Mouse (Mus musculus) ES-Bruce4 (cell line): Measurements from ENCODE around the gene Eif4e2. TPM values are rescaled to one million over a fixed set of nuclear protein-coding genes. Genes with fewer than 3 reads are reported as not detected.

Experiments used
- H3K27ac ChIP-seq: 2 replicates; pipeline ENCODE4 v1.5.1; 2012; ENCODE audit warnings: low read length, inconsistent platforms; ENCODE audit not compliant: insufficient read depth
- H3K27me3 ChIP-seq: 2 replicates; pipeline ENCODE4 v1.6.1; 2012; ENCODE audit warnings: mild to moderate bottlenecking, low read length, inconsistent platforms; ENCODE audit not compliant: control insufficient read depth, poor library complexity, insufficient read depth, severe bottlenecking
- H3K36me3 ChIP-seq: 2 replicates; pipeline ENCODE4 v1.6.1; 2012; ENCODE audit warnings: inconsistent platforms, mild to moderate bottlenecking, low read length, moderate library complexity; ENCODE audit not compliant: control insufficient read depth, poor library complexity, insufficient read depth, severe bottlenecking
- H3K4me1 ChIP-seq: one replicate; pipeline ENCODE4 v1.8.1; 2011; ENCODE audit warnings: low read length; ENCODE audit not compliant: control insufficient read depth, insufficient read depth
- H3K4me3 ChIP-seq: 2 replicates; pipeline ENCODE4 v1.5.1; 2011; ENCODE audit warnings: low read depth, mild to moderate bottlenecking, low read length
- H3K9ac ChIP-seq: 2 replicates; pipeline ENCODE4 v1.6.1; 2012; ENCODE audit warnings: low read depth, mild to moderate bottlenecking, inconsistent platforms; ENCODE audit not compliant: poor library complexity, severe bottlenecking
- H3K9me3 ChIP-seq: replicated peaks from 2 replicates; pipeline ENCODE4 v1.6.1; 2012; ENCODE audit warnings: mild to moderate bottlenecking, low read length, inconsistent platforms; ENCODE audit not compliant: control insufficient read depth, poor library complexity, insufficient read depth, severe bottlenecking
- CTCF ChIP-seq: IDR thresholded peaks from one replicate; pipeline ENCODE4 v1.8.1; 2011; ENCODE audit warnings: low read depth, low read length
- EP300 ChIP-seq: IDR thresholded peaks from 2 replicates; pipeline ENCODE4 v1.6.1; 2011; ENCODE audit warnings: low read depth, low read length; ENCODE audit not compliant: insufficient read depth
- POLR2A ChIP-seq: IDR thresholded peaks from one replicate; pipeline ENCODE4 v1.8.1; 2011; ENCODE audit warnings: low read length; ENCODE audit not compliant: insufficient read depth
- polyA plus RNA-seq: library from polyadenylated mRNA; stranded (reverse); fragments of >200 nt; gene quantifications from 2 replicates; pipeline ENCODE4 v1.2.4, GENCODE M21; 2011; ENCODE audit warnings: low read depth; ENCODE audit not compliant: missing spikeins, insufficient read depth, insufficient read length

The Eif4e2 gene
- polyA plus RNA-seq, 1 experiment: 191 TPM

GRCm38 (mm10) chr1:87245430-87245829 is 31.7 kb downstream of the Eif4e2 start:
- no peak for TF ChIP-seq POLR2A
- no peak for TF ChIP-seq EP300
- TF ChIP-seq CTCF: no peak
- no peak overlapping the region for H3K4me3 ChIP-seq
- no peak overlapping the region for H3K27ac ChIP-seq
- H3K36me3 ChIP-seq: no peaks in the 10 kb centered on the region
- H3K27me3 ChIP-seq: no peaks in the 10 kb centered on the region
- no peak overlapping the region for H3K9ac ChIP-seq
- peaks cover 1% of the 10 kb centered on the region for H3K4me1 ChIP-seq
- no peaks in the 10 kb centered on the region for H3K9me3 ChIP-seq

DNA sequence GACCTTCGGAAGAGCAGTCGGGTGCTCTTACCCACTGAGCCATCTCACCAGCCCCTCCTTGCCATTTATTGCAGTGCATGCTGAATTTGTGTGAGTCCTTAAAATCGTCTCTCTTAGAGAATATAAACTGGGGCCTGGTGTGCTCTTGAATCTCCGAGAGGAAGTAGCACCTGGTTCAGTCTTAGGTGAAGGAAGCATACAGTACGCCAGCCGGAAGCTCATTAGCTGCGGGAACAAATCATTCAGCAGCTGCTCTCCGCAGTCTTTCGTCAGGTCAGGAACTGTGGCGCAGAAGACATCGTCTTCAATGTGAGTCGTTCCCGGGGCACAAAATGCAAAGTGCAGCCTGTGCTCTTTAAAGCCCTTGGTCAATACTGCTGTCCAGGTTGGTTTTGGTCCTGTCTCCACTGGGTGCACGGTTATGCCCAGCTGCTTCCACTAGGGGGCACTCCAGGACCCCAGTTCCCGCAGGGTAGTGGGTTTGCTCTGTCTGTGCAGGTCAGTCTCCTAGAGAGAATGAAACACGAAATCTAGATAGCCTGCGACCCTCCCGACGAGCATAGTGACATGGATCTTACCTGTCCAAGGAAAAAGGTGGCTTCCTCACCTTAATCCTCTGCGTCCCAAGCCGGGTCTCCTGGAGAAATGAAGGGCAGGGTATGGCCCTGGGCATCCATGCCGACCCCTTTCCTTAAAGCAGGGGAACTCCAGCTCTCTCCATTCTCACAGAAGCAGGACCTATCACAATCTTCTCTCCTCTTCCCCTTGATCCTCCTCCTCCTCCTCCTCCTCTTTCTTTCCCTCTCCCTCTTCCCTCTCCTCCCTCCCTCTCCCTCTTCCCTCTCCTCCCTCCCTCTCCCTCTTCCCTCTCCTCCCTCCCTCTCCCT is 32.5 kb downstream of the Eif4e2 start:
- Histone ChIP-seq H3K4me1 (peaks cover 1% of the 10 kb centered on the region), H3K9ac (no peak overlapping the region), H3K4me3 (peak overlapping the region; percentile 35), H3K27me3 (no peaks in the 10 kb centered on the region), H3K27ac (no peak overlapping the region), H3K9me3 (no peaks in the 10 kb centered on the region), H3K36me3 (no peaks in the 10 kb centered on the region)
- peak; percentile 96 for TF ChIP-seq CTCF
- TF ChIP-seq POLR2A: no peak

DNA sequence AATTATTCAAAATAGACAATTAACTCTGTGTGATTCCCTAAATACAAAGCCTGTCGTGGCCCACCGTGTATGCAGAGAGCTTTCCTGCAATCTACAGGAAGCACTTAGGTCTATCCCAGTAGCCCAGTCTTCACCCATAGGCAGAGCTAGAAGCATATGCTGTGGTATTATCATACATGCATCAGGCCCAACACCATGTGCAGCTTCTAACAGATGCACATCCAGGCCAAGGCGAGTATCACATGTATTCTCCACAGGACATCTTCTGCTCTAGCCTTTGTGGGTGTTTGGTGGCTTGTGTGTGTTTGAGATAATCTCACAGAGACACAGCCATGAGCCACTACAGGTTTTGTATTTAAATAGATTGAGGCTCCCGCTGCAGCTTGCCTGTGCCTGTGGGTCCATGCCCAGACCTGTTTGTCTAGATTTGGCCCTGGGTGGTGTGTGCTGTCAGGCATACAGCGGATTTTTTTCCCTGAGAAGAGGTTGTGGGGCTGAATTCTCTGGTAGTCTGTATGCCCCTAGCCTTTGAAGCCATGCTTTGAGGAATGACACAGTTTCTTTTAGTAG is 38.4 kb downstream of the Eif4e2 start:
- H3K27me3 ChIP-seq: no peaks in the 10 kb centered on the region
- no peaks in the 10 kb centered on the region for H3K36me3 ChIP-seq
- H3K9ac ChIP-seq: no peak overlapping the region
- H3K9me3 ChIP-seq: no peaks in the 10 kb centered on the region
- H3K27ac ChIP-seq: no peak overlapping the region
- TF ChIP-seq POLR2A (no peak), EP300 (no peak), CTCF (no peak)
- peaks cover 3% of the 10 kb centered on the region for H3K4me1 ChIP-seq
- H3K4me3 ChIP-seq: no peak overlapping the region

- H3K27ac ChIP-seq: no peak overlapping the region
- H3K4me3 ChIP-seq: no peak overlapping the region
- H3K27me3 ChIP-seq: peaks cover 3% of the 10 kb centered on the region; the same call in 1 of the 2 replicates
- H3K36me3 ChIP-seq: no peaks in the 10 kb centered on the region
- H3K9ac ChIP-seq: no peak overlapping the region
- no peak for TF ChIP-seq POLR2A
- no peak for TF ChIP-seq EP300
- no peak for TF ChIP-seq CTCF
- peaks cover 3% of the 10 kb centered on the region for H3K4me1 ChIP-seq
- H3K9me3 ChIP-seq: no peaks in the 10 kb centered on the region
Measured at GRCm38 (mm10) chr1:87255173-87255572, 41.5 kb downstream of the Eif4e2 start.

DNA sequence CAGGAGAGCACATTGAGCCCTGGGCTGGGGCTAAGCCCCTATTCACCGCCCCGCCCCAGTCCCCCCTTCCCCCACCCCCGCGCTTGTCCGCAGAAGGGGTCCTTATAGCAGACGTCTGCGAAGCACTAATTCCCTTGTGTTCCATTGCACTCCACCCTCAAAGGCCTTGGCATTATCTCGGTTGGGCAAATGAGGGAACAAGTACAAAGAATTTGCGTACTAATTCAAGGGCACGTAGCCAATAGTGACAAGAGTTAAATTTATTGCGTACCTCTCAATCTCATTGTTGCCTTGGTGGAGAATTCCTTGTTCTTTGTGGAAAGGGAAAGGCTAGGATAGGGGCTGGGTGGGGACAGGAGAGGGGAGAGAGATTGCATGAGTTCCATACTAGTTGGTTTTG is 44.0 kb downstream of the Eif4e2 start:
- no peak overlapping the region for H3K27ac ChIP-seq
- no peak overlapping the region for H3K9ac ChIP-seq
- H3K4me1 ChIP-seq: no peaks in the 10 kb centered on the region
- no peaks in the 10 kb centered on the region for H3K9me3 ChIP-seq
- H3K27me3 ChIP-seq: peaks cover 3% of the 10 kb centered on the region; the same call in 1 of the 2 replicates
- no peak for TF ChIP-seq POLR2A
- no peak for TF ChIP-seq EP300
- TF ChIP-seq CTCF: no peak
- H3K4me3 ChIP-seq: no peak overlapping the region
- no peaks in the 10 kb centered on the region for H3K36me3 ChIP-seq

GRCm38 (mm10) chr1:87258484-87258883 is 44.8 kb downstream of the Eif4e2 start:
- Histone ChIP-seq H3K27me3 (peaks cover 6% of the 10 kb centered on the region), H3K36me3 (no peaks in the 10 kb centered on the region), H3K27ac (no peak overlapping the region), H3K4me1 (no peaks in the 10 kb centered on the region), H3K4me3 (no peak overlapping the region), H3K9ac (no peak overlapping the region), H3K9me3 (no peaks in the 10 kb centered on the region)
- TF ChIP-seq CTCF (peak; percentile 29), POLR2A (no peak), EP300 (no peak)
